Mouse (Mus musculus) hematopoietic multipotent progenitor cell, adult 10-12 weeks (in vitro differentiated cells): ENCODE data around the gene Otol1. TPM values are rescaled to one million over a fixed set of nuclear protein-coding genes. Genes with fewer than 3 reads are reported as not detected.

Source experiments
- polyA plus RNA-seq: library from polyadenylated mRNA; stranded (reverse); fragments of >175 nt; gene quantifications from 2 replicates; pipeline ENCODE4 v1.2.3, GENCODE M21; 2012; ENCODE audit warnings: low replicate concordance

Otol1 gene
- polyA plus RNA-seq: not detected in 2 replicates

GRCm38 (mm10) chr3:70007313-70007712 is at the start of gene Otol1:
Otol1 (plus strand) TSS chr3:70007613.

Other genes starting within 250 kb of the Otol1 start
- gene Sptssb, start 147.7 kb upstream of the Otol1 start, polyA plus RNA-seq: not detected in 2 replicates